Mouse (Mus musculus) thymus, postnatal 14 days (tissue): ENCODE measurements around the gene Far2.
"Not testable (repeated sequence)": the region's sequence is repeated elsewhere in the genome, so short reads cannot be mapped to it uniquely, and the experiment has no call there.

ENCODE experiments used
- DNase-seq: peaks from one replicate; pipeline ENCODE4 v3.0.0; 2021

Far2 gene

DNA sequence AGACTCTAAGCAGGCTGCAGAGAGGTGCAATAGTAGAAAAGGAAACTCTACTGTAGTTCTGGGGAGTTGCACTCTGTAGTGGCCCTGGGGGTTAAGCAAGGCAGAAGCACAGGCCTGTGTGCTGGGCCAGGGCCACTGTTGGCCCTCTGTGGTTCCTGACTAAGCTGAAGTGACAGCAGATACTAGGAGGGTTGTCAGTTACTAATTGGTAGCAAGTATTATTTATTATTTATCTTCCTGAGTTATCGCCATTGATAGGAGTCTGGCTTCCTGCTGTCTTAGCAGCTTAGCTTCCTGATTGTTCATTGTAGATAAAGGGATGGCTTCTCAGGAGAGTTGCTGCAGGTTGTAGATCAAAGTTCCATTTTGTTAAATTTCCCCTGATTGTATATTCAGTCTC lies 73.6 kb downstream of the Far2 start:
- DNase-seq, result no peak

DNA sequence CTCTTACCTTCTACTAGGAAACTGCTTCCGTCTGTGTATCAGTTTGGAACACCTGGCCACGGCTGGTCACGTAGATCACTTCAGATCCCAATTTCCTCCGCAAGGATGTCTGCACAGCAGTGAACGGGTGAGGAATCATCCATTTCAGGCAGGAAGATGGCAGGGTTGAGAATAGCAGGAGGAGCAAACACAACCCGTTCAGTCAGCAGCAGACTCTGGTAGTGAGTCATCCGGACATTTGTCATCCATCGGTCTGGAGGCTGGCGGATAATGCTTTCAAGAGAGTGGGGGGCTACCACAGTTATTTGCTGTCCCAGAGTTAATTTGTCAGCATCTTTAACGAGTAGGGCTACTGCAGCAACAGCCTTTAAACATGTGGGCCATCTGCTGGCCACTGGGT lies 79.8 kb downstream of the Far2 start:
- not testable (repeated sequence) for DNase-seq

DNA sequence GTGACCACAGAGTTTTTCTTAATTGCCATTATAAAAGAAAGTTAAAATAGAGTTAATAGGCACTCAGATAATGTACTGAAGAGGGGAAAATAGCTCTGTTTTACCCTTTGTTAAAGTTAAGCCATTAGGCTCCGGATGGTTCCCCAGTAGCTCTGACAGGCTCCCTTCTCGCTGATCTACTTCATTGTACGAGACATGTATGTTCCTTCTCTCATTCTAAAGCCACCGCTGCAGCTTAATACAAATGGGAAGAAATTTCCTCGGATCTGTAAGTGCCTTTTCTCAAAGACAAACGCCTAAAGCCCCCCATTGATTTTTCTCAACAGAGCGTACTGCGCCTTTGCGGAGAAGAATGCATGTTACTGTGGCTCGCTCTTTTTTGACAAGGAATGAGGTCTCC lies 85.3 kb downstream of the Far2 start:
- no peak for DNase-seq

DNA sequence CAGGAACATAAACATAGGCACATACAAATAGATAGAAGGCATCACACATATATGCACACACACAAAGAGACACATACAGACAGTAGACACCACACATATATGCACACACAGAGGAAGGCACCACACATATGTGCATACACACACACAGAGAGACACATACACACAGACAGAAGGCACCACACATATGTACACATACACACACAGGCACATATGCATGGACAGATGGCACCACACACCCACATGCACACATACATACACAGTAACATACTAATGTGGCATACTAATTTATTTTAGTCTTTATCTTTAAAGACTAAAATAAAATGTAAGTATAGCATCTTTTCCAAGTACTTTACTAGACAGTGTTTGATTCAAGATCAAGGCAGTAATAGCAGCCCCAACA lies 86.5 kb downstream of the Far2 start:
- DNase-seq, result no peak

DNA sequence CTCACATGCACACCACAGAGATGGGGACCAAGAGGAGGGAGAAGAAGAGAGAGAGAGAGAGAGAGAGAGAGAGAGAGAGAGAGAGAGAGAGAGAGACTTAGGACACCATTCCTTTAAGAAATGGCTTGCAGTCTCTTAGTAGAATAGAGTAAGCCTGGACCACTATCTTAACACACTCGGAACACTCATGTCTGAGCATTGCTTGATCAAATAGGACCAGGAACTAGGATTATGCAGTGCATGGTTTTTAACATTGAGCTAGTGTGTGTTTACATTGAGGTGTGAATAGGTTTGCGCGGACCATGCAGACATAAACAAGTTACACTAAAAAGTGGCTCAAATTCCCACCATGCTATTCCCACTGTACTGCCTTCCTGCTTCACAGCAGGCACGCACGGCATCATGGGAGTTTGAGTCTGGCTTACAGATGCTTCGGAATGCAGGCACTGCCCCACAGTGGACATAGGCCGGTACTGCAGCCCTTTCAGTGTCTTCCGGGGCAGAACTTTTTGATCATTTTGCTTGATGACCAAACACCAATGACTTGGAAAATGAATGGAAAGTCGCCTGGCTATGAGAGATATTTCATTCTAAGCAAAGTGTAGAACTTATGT lies 88.8 kb downstream of the Far2 start:
- DNase-seq, result peak; percentile 50

DNA sequence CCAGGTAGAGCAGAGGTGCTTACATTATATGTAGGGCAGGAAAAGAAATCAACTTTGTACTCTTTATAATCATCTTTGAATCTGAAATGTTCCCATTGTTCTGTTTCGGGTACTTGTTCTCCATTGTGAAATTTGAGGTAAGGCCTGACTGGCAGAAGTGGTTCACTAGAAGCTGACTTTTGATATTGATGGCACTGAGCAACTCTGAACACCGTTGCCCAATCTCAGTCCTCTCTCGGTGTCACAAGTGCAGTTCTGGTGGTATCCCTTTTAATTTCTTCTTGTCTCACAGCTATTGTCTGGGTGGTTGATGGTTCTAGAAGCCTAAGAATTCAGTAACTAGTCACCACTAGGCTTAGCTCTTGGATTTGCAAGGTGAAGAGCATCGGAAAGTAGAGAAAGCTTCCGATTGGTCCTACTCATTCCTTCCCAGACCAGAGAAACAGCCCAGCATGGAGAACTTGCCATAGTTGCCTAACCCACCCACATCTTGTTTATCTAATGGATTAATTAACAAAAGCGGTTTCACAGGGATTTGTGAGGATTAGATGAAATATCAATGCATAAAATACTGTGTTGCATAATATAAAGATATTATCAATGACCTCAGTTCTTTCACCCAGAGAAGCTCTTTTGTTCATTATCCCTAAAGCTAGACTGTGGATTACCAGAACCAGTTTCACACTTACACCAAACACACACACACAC lies 92.4 kb downstream of the Far2 start:
- DNase-seq, result no peak

DNA sequence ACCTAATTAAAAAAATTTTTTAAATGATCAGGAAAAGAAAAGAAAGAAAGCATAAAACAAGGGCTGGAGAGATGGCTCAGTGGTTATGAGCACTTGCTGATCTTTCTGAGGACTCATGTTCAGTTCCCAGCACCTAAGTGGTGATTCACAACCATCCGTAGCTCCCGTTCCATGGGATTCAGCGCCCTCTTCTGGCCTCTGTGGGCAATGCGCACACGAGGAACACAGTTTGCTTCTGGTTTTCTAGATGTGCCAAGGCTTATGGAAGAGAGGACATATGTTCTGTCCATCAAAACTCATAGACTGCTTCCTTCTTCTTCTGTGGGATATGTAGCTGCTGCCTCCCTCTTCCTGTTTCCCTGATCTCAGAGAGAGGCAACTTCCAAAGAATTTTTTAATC lies 94.8 kb downstream of the Far2 start:
- DNase-seq, result no peak

DNA sequence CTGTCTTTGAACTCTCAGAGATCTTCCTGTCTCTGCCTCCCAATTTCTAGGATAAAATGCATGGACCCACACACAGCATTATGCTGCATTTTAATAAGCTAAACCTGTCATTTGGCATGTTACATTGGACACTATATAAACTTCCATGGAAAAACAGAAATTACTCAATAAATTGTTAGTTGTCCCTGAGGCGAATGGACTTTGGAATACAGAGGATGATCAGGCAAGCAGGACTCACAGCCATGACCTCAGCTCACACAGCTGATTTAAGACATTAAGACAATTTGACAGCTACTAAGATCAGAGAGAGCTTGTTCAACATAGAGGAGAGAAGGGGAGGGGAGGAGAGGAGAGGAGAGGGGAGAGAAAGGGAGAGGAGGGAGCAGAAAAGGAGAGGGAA lies 95.4 kb downstream of the Far2 start:
- no peak for DNase-seq

DNA sequence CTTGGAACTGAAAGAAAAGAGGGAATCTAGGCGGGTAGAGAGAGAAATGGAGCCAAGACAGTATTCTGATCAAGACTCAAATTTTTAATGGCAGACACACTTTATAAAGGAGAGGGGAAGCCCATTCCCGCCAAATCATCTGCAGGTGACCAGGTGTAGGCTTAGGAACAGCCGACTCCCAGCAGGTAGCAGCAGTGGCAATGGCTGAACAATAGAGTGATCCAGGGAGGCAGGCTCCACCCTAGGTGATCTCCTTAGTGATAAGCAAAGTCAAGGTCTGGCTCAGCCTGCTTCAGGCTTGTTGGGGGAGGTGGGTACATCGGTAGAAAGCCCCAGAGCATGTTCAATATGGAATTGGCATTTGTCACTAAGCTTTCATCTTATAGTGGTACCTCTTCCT lies 105.2 kb downstream of the Far2 start:
- DNase-seq, result not testable (repeated sequence)

DNA sequence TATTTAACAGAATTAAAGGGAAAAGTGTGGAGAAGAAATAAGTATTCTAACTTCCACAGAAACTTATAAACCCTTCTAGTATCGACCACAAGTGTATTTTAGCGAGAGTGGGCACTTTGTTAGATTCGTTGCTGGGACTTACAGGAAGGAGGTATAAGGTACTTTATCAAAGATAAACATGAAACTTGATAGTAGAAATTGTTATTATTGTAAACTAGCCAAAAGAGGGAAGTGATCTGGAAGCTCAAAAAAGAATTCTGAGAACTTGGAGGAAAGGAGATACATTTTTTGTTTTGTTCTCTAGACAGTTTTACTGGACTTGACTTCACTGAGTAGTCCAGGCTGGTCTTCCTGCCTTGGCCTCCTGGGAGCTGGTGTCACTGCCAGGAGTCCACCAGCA lies 125.8 kb downstream of the Far2 start:
- DNase-seq, result no peak

DNA sequence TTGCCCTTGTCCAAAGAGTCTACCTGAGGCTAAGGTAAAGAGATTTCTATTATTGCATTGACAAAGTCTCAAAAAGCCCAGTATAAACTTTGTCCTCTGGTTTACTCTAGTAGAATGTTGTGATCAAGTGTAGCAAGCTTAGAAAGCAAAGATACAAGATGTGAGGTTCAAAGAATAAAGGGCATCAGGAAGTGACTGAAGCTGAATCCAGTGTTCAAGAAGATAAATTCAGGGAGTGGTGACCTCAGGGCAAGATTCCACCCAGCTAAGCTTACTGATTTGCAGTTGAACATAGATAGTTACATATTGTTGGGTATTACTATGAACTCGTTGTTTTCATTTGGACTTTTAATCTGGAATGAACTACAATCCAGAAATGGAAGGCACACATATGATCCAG lies 138.6 kb downstream of the Far2 start:
- DNase-seq, result no peak

DNA sequence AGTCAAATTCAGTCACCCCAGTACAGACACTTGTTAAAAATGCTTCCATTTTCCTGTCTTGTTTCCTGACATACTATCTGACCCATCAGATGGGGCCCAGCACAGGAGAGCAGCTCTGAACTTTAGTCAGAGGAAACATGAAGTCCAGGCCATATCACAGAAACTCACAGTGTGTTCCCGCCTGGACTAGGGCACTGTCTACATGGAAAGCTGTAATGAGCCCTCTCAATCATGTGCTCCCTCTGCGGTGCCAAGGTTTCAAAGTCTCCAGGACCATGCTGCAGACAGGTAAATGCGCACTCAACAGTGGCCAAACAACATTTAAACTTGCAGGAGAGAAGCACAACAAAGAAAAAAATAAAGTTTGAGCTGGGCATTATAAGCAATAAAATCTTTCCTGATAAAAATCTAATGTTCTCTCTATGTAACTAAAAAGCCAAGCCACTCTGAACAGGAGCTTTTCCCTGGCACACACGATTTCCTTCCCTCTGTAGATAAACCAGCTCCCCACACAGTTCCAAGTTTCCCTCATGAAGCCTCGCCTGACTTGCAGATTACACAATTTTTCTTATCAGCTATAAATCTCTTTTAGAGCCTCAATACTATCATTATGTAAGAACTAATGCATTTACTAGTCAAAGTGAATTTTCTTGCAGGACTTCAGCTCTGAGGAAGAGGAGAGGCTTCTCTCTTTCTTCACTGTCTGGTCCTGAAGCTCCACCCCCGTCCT lies 147.1 kb downstream of the Far2 start:
- no peak for DNase-seq

DNA sequence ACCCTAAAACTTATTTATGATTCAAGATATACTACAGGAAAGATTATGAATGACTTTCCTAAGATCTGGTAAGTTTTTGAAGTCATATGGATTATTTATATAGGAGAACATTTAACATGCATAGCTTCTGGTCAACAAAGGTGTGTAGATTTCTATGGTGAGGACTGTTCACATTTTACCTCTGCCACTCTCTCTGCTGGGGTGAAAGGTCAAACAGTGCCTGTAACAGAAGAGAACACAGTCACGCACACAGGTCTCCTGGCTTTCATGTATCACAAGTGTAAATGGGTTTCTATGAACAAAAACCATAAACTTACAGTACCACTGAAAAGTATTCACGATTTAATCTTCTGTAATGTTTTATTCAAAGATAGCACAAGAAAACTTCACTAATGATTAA lies 152.1 kb downstream of the Far2 start:
- DNase-seq, result no peak

DNA sequence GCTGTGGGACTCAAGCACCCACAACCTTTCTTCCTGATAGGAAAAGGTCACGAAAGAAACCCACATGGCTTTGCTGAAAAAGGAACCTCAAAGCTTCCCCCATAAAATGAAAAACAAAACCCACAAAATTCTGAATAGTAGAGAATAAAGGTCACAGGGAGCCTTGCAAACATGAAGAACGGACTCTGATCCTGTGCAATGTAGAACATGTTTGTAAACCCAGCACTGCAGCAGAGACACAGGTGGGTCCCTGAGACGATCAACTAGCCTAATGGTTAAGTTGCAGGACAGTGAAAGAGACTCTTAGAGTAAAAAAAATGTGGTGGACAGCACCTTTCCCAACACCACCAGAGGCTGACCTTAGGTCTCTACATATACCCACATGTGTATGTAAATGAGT lies 152.7 kb downstream of the Far2 start:
- no peak for DNase-seq

DNA sequence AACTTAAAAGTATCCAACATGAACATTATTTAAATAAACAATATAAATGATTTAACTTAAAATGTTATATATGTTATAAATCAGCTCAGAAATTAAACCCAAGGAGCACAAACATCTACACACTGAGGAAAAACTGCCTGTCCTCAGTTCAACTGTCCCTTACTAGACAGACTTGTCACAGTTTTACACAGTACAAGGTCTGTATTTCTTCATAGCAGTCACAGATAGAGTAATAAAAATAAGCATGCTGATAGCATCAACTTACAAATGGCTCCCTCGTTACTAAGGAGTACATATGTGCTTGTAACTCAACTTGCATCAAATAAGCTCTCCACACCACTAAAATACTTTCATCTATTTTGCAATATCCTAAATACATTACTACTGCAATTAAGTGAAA lies 158.1 kb downstream of the Far2 start:
- no peak for DNase-seq

DNA sequence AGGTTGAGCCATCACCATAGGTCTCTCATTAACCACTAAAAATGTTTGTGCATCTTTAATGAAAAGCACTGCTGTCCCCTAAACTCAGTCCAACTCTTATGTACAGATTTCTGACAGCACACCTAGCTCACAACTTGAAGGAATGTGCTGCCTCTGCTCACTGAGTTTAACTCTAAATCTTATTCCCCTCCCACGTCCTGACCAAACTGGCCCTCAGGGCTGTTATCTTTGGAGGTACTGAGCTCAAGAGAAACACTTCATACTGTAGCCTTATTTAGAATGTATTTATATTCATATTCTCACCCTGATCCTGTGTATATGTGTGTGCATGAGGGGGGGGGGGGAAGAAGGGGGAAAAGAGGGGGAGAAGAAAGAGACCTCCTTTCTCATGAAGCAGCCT lies 160.5 kb downstream of the Far2 start:
- no peak for DNase-seq

DNA sequence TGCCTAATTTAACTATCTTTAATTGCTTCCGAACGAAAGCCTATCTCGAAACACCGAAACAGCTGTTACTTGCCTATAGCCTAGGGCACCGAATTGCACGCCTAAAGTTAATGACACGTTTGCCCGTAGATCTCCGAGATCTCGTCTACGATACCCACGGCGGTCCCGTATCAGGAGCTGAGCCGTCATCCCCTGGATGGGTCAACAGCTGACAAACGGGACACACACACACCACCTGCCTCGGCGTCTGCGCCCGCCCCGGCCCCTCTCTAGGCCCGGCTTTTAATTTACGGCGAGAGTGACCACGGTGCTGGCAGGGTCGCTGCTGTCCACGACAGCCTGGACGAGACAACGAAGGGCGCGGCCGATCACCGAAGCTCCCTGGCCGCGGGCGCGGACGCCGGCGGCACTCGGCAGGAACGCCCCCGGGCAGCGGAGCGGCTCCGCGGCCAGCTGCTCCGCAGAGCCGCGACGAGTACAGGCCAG lies 164.4 kb downstream of the Far2 start:
- no peak for DNase-seq

DNA sequence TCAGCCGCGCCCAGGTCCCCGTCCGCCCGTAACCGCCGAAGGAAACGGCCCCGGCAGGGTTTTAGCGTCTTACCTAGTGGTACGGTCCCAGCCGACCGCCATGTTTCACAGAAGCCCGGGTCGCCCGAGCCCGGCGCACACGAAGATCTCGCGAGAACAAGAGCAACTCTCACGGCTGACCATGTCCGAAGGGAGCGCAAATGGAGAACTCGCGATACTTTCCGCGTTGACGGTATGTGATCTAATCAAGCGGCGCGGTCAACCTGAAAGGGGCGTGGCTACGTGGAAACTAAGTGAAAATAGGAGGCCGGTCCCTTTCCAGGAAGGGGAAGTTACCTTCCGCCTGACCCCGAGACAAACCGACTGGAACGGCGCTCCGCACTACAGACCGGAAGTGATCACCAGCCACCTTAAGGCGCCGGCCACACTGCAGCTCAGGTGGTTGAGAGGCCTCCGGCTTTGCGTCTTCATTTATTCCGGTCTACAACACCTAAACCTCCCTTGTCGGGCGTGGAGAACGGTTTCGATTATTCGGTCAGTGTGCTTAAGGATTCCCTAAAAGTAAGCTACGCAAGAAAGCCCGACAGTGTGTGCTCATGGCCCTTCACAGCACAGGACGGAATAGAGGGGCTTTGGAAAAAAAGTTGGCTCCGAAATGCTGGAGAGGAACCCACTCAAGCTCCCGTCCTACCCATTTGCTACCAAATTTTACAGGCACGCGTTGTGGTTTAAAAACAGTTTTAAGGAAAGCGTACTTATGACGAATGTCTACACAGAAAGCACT lies 165.0 kb downstream of the Far2 start, which contains the start of gene Ergic2:
Ergic2 (minus strand) TSS at position 478 of the 784 bp plus-strand sequence.
- peak; percentile 94 for DNase-seq

DNA sequence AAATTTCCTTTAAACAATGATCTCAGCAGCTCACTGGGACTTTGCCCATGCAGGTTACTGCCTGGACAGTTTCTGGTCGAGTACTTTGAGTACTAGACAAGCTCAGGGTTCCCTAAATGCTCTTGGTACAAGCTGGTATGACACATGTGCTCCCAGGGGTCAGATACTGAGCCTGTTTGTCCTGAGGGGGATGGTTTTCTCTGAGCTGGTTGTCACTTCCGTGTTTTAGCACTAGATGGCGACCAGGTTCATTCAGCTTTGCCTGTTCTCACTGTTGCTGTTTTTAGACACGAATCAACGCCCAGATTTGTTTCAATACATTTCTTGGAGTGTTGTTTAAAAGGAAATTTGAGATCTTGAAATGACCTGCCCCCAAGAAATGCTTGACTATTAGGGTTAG lies 167.7 kb downstream of the Far2 start:
- DNase-seq, result peak; percentile 45

DNA sequence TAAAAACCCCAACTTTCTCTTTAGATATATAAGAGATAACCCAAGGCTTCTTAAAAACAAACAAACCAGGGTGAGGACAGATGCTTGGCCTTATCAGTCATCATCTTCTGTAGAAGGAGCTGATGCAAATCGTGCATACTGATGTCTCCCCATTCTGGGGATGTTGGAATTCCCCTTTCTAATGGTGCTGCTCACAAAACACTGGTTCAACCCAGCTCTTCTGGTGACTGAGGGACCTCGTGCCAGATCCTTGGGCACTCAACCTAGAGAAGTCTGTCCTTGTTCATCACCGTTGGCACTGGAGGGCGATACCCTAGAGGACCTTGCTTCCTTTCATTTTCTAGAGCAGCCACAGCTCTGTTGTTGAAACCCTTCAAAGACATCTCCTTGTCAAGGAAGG lies 169.7 kb downstream of the Far2 start:
- DNase-seq, result no peak

DNA sequence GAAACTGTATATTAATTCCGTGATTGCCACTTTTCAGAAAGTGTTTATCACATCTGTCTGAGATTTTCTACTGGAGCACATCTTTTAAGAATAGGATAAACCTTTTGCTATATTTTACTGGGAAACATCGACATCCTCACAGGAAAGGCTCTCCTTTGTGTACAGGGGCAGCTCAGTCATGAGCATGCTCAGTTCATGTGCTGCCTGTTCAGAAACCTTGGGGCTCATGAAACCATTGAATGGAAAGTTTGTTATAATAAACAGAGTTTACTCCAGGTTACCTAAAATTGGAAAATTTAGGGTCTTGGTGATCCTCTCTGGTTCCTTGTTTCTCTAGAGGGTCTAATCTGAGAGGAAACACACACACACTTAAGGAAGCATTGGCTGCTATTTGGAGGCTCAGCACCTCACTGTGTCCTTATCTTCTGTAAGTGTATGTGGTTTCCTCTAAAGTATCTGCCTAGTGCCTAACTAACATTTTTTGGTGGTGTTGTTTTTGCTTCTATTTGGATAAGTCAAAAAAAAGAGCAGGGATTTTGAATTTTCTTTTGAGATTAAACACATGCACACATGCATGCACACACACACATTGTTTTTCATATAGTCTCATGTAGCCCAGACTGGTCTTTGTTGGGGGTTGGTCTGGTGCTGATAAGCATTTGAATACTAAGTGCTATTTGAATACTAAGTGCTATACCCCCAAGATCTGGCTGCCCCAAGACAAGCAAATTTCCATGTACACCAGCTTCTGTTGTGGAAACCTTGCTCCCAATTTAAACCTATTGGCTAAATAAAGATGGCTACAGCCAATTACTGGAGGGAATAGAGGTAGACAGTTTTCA lies 171.4 kb downstream of the Far2 start:
- DNase-seq, result no peak

DNA sequence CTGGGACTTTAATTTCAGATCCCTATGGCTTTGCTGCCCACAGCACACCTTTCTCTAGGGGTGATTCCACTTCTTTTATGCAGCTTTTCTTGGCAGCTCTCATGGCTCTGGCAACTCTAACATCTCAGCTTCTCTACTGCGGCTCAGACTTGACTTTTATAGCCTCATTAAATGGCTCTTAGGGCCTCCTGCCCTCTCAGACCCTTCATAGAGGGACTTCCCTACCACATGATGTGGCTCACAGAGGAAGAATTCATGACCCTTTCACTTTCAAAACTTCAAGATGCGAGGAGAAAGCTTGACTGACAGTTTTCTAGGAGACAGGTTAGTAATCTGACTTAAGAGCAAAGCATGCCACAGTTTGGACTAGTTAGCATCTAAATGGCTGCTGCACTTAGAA lies 175.6 kb downstream of the Far2 start:
- no peak for DNase-seq
